Comparison of ENCODE assay signal across 31 mouse cellular contexts in the genomic region with DNA sequence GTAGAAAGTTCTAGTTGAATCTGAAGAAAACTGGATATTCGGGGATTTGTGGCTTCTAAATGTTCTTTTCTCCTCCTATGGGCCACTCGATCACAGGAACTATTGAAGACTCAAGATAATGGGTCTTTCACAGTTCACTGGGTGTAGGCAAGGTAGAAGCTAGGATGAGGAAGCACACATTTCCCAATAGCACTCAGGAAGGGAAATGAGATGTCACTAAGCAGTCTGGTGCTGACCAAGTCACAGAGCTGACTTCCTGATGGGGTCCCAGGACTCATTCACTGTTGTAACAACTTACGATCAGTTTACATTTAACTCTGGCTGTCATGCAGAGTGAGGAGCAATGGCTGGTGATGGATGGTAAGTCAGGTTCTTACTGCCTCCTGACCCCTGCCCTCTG. TPM values are rescaled to one million over a fixed set of nuclear protein-coding genes. Genes with fewer than 3 reads are reported as not detected.
DNase-seq lines count a peak whose midpoint lies in the region; ATAC-seq and TF ChIP-seq lines count a peak whose summit lies in the region.
"Had no signal": no experiment of that assay in that cellular context is flagged by ENCODE, and none has a peak within 500 bp of the region (broad histone marks: within the 10 kb centered on the region; RNA-seq: fewer than 3 reads in every experiment).

No protein-coding gene starts in this region.

- H3K9me3 ChIP-seq in lung, postnatal 0 days (ENCODE audit: low read length) = no peaks in the 10 kb centered on the region
- H3K9me3 ChIP-seq in forebrain, embryonic 13.5 days (replicated peaks) = no peaks in the 10 kb centered on the region
- H3K9me3 ChIP-seq: embryonic facial prominence, embryonic 12.5 days; embryonic facial prominence, embryonic 15.5 days; forebrain, embryonic 12.5 days; hindbrain, embryonic 10.5 days; hindbrain, embryonic 13.5 days had no signal

- H3K4me2 ChIP-seq in lung, postnatal 0 days (replicated peaks; ENCODE audit: low read depth, low read length) = no peak overlapping the region
- H3K4me2 ChIP-seq in forebrain, embryonic 13.5 days = no peak overlapping the region
- H3K4me2 ChIP-seq: embryonic facial prominence, embryonic 12.5 days; embryonic facial prominence, embryonic 15.5 days; forebrain, embryonic 12.5 days; heart, embryonic 11.5 days; hindbrain, embryonic 13.5 days had no signal

- H3K27me3 ChIP-seq in lung, postnatal 0 days (replicated peaks; ENCODE audit: insufficient read depth, low read length) = no peaks in the 10 kb centered on the region
- no peaks in the 10 kb centered on the region for H3K27me3 ChIP-seq in forebrain, embryonic 13.5 days
- H3K27me3 ChIP-seq: embryonic facial prominence, embryonic 12.5 days; embryonic facial prominence, embryonic 15.5 days; hindbrain, embryonic 13.5 days had no signal

- H3K4me3 ChIP-seq in lung, postnatal 0 days (ENCODE audit: low read depth, low read length) = no peak overlapping the region
- no peak overlapping the region for H3K4me3 ChIP-seq in forebrain, embryonic 13.5 days
- H3K4me3 ChIP-seq: embryonic facial prominence, embryonic 12.5 days; embryonic facial prominence, embryonic 15.5 days; forebrain, embryonic 12.5 days; hindbrain, embryonic 10.5 days; hindbrain, embryonic 13.5 days had no signal

- WGBS in lung, postnatal 0 days = 59% methylated on average over 3 of the region's 3 CpGs
- 84% methylated on average over 3 of the region's 3 CpGs for WGBS in forebrain, embryonic 13.5 days

- no peak for DNase-seq in lung, postnatal 0 days (ENCODE audit: low spot score)
- no peak for DNase-seq in lung, postnatal 25 days (ENCODE audit: low spot score)
- DNase-seq in 416B (ENCODE audit: low read depth) = peak; percentile 37
- DNase-seq in ovary, adult 18-20 months (ENCODE audit: low spot score) = no peak
- DNase-seq: adrenal gland, postnatal 10 days; adrenal gland, postnatal 36 days; cerebellum, adult 11 months; cerebellum, adult 2 months; cerebellum, adult 9-11 months; cerebellum, postnatal 25 days; gastrocnemius, postnatal 10 days; gastrocnemius, postnatal 36 days; heart, adult 11 months had no signal

- TF ChIP-seq CTCF in lung, postnatal 0 days (IDR thresholded peaks at IDR 0.05) = no peak

- H3K4me1 ChIP-seq in lung, postnatal 0 days (ENCODE audit: insufficient read depth, low read depth, low read length) = no peaks in the 10 kb centered on the region
- no peaks in the 10 kb centered on the region for H3K4me1 ChIP-seq in forebrain, embryonic 13.5 days
- H3K4me1 ChIP-seq: embryonic facial prominence, embryonic 12.5 days; embryonic facial prominence, embryonic 15.5 days; forebrain, embryonic 12.5 days; hindbrain, embryonic 13.5 days had no signal

- 0 out of 2 replicates have a peak, but pooled peaks have one; percentile 16 for ATAC-seq in lung, postnatal 0 days
- ATAC-seq in granulocyte monocyte progenitor cell, adult 5-6 weeks (replicated peaks; ENCODE audit: poor library complexity, severe bottlenecking) = peak; percentile 76
- peak; percentile 83 for ATAC-seq in megakaryocyte progenitor cell, adult 5-6 weeks (replicated peaks; ENCODE audit: poor library complexity)
- ATAC-seq in forebrain, embryonic 13.5 days = no peak
- ATAC-seq: activated CD4-positive, CD25-positive, alpha-beta regulatory T cell, adult 4 months; CD4-positive, CD25-positive, alpha-beta regulatory T cell, adult 4 months; forebrain, embryonic 16.5 days; hindbrain, embryonic 16.5 days had no signal

- H3K36me3 ChIP-seq in lung, postnatal 0 days (ENCODE audit: insufficient read depth, low read length) = no peaks in the 10 kb centered on the region
- H3K36me3 ChIP-seq in forebrain, embryonic 13.5 days (ENCODE audit: poor library complexity, severe bottlenecking) = peaks cover 23% of the 10 kb centered on the region
- H3K36me3 ChIP-seq: embryonic facial prominence, embryonic 12.5 days; embryonic facial prominence, embryonic 15.5 days; forebrain, embryonic 12.5 days; hindbrain, embryonic 10.5 days had no signal

- no peak overlapping the region for H3K27ac ChIP-seq in lung, postnatal 0 days (ENCODE audit: low read length)
- H3K27ac ChIP-seq in forebrain, embryonic 13.5 days = no peak overlapping the region
- H3K27ac ChIP-seq: embryonic facial prominence, embryonic 12.5 days; embryonic facial prominence, embryonic 15.5 days; forebrain, embryonic 12.5 days; hindbrain, embryonic 10.5 days; hindbrain, embryonic 13.5 days had no signal

- H3K9ac ChIP-seq in lung, postnatal 0 days (replicated peaks; ENCODE audit: low read depth) = no peak overlapping the region
- H3K9ac ChIP-seq in forebrain, embryonic 13.5 days = no peak overlapping the region
- H3K9ac ChIP-seq: embryonic facial prominence, embryonic 12.5 days; embryonic facial prominence, embryonic 15.5 days; forebrain, embryonic 12.5 days; hindbrain, embryonic 13.5 days had no signal

- TF ChIP-seq EP300 in lung, postnatal 0 days (IDR thresholded peaks at IDR 0.05) = no peak

RNA-seq across cellular contexts. Expression of a gene that starts 45.0 kb away (rescaled TPM):
- polyA plus RNA-seq in lung, postnatal 0 days (2015; fragmentation: Nextera tagmentation; extraction: Ambion mirVana) = 0.04 TPM in 1 of 2 replicates, not detected in the other
- not detected in 2 replicates for total RNA-seq in granulocyte monocyte progenitor cell, adult 5-6 weeks (2014; fragmentation: Nextera tagmentation)
- not detected in 2 replicates for total RNA-seq in granulocyte monocyte progenitor cell, adult 5-6 weeks (2017)
- not detected in 2 replicates for total RNA-seq in megakaryocyte progenitor cell, adult 5-6 weeks (2015)
- total RNA-seq in megakaryocyte progenitor cell, adult 5-6 weeks (2017) = not detected in 2 replicates
- polyA plus RNA-seq in forebrain, embryonic 13.5 days (2015; fragmentation: Nextera tagmentation; extraction: Ambion mirVana) = 28.1 and 31.8 TPM in 2 replicates
- total RNA-seq: gastrocnemius, postnatal 36 days had no signal
- polyA plus RNA-seq: activated CD4-positive, CD25-positive, alpha-beta regulatory T cell, adult 4 months; C2C12; CD4-positive, CD25-positive, alpha-beta regulatory T cell, adult 4 months; heart, postnatal 0 days had no signal

RNA-seq across cellular contexts. Expression of a gene that starts 46.8 kb away (rescaled TPM):
- 0.04 and 0.15 TPM in 2 replicates for polyA plus RNA-seq in lung, postnatal 0 days (2015; fragmentation: Nextera tagmentation; extraction: Ambion mirVana)
- total RNA-seq in granulocyte monocyte progenitor cell, adult 5-6 weeks (2014; fragmentation: Nextera tagmentation) = not detected in 2 replicates
- not detected in 2 replicates for total RNA-seq in granulocyte monocyte progenitor cell, adult 5-6 weeks (2017)
- not detected in 2 replicates for total RNA-seq in megakaryocyte progenitor cell, adult 5-6 weeks (2015)
- total RNA-seq in megakaryocyte progenitor cell, adult 5-6 weeks (2017) = not detected in 2 replicates
- polyA plus RNA-seq in forebrain, embryonic 13.5 days (2015; fragmentation: Nextera tagmentation; extraction: Ambion mirVana) = 13.0 and 13.4 TPM in 2 replicates
- total RNA-seq: common myeloid progenitor, adult 5-6 weeks; heart, adult 8-10 months; heart, postnatal 25 days had no signal
- polyA plus RNA-seq: activated CD4-positive, CD25-positive, alpha-beta regulatory T cell, adult 4 months; C2C12; CD4-positive, CD25-positive, alpha-beta regulatory T cell, adult 4 months had no signal
